ENCODE assay signal across 10 mouse cellular contexts in the genomic region with DNA sequence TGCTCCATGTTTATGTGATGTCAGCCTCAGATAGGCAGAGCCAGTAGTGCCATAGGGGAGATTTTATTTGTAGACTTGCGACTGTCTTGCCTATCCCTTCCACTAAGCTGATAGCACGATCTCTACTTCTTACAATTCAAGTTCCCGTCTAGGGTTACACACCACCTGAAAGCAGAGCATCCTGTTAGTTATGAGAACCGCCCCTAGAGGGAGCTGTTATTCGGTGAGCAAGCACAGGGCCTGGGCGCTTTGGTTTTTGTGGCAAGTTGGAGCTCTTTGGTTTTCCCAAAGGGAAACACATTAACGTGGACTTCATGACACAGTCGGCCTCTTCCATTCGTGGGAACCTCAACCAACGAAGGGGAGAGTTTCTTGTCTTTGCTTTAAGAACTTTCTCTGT. TPM values are rescaled to one million over a fixed set of nuclear protein-coding genes. Genes with fewer than 3 reads are reported as not detected.
DNase-seq lines count a peak whose midpoint lies in the region; ATAC-seq and TF ChIP-seq lines count a peak whose summit lies in the region.
"Had no signal": no experiment of that assay in that cellular context is flagged by ENCODE, and none has a peak within 500 bp of the region (broad histone marks: within the 10 kb centered on the region; RNA-seq: fewer than 3 reads in every experiment).

No protein-coding gene starts in this region.

- no peak for TF ChIP-seq POLR2A in thymus, adult 2 months (IDR thresholded peaks at IDR 0.05; ENCODE audit: control insufficient read depth, extremely low read depth, insufficient read depth, low read length, poor library complexity)

- H3K36me3 ChIP-seq in forebrain, postnatal 0 days (ENCODE audit: insufficient read depth) = peaks cover 60% of the 10 kb centered on the region
- H3K36me3 ChIP-seq in forebrain, embryonic 16.5 days (ENCODE audit: control insufficient read depth, insufficient read depth) = peaks cover 7% of the 10 kb centered on the region
- H3K36me3 ChIP-seq in thymus, adult 2 months (ENCODE audit: control insufficient read depth, insufficient read depth, low read length) = peaks cover 5% of the 10 kb centered on the region; the same call in 1 of the 2 replicates
- H3K36me3 ChIP-seq in intestine, postnatal 0 days (ENCODE audit: control insufficient read depth, insufficient read depth) = peaks cover 24% of the 10 kb centered on the region

- H3K4me2 ChIP-seq in forebrain, postnatal 0 days (ENCODE audit: low read depth) = no peak overlapping the region
- H3K4me2 ChIP-seq in forebrain, embryonic 16.5 days (ENCODE audit: low read length) = no peak overlapping the region
- H3K4me2 ChIP-seq in intestine, postnatal 0 days (replicated peaks; ENCODE audit: low read depth) = no peak overlapping the region
- H3K4me2 ChIP-seq: embryonic facial prominence, embryonic 12.5 days had no signal

- H3K9me3 ChIP-seq in forebrain, postnatal 0 days (ENCODE audit: low read length) = no peaks in the 10 kb centered on the region
- no peaks in the 10 kb centered on the region for H3K9me3 ChIP-seq in forebrain, embryonic 16.5 days (ENCODE audit: control insufficient read depth, low read length)
- H3K9me3 ChIP-seq in intestine, postnatal 0 days (ENCODE audit: control insufficient read depth) = no peaks in the 10 kb centered on the region
- H3K9me3 ChIP-seq: embryonic facial prominence, embryonic 12.5 days had no signal

- no peak overlapping the region for H3K4me3 ChIP-seq in forebrain, postnatal 0 days (ENCODE audit: low read depth, low read length)
- H3K4me3 ChIP-seq in forebrain, embryonic 16.5 days (replicated peaks; ENCODE audit: low read length) = no peak overlapping the region
- H3K4me3 ChIP-seq in thymus, adult 2 months (ENCODE audit: control insufficient read depth, insufficient read depth, low read length) = no peak overlapping the region
- H3K4me3 ChIP-seq in intestine, postnatal 0 days (ENCODE audit: low read depth, low read length) = no peak overlapping the region
- H3K4me3 ChIP-seq: embryonic facial prominence, embryonic 12.5 days had no signal

- H3K27ac ChIP-seq in forebrain, postnatal 0 days (ENCODE audit: low read depth, low read length) = no peak overlapping the region
- H3K27ac ChIP-seq in forebrain, embryonic 16.5 days (ENCODE audit: low read length) = no peak overlapping the region
- H3K27ac ChIP-seq in thymus, adult 2 months (ENCODE audit: control insufficient read depth, insufficient read depth, low read length) = no peak overlapping the region
- no peak overlapping the region for H3K27ac ChIP-seq in intestine, postnatal 0 days (ENCODE audit: low read depth, low read length)
- H3K27ac ChIP-seq: embryonic facial prominence, embryonic 12.5 days had no signal

- no peaks in the 10 kb centered on the region for H3K27me3 ChIP-seq in forebrain, postnatal 0 days (ENCODE audit: insufficient read depth, low read length)
- no peaks in the 10 kb centered on the region for H3K27me3 ChIP-seq in forebrain, embryonic 16.5 days (replicated peaks; ENCODE audit: control insufficient read depth, insufficient read depth, low read length)
- no peaks in the 10 kb centered on the region for H3K27me3 ChIP-seq in thymus, adult 2 months (ENCODE audit: control insufficient read depth, insufficient read depth, low read length)
- H3K27me3 ChIP-seq in intestine, postnatal 0 days (replicated peaks; ENCODE audit: control insufficient read depth, insufficient read depth, low read length) = no peaks in the 10 kb centered on the region
- H3K27me3 ChIP-seq: embryonic facial prominence, embryonic 12.5 days had no signal

- ATAC-seq in forebrain, postnatal 0 days = no peak
- no peak for ATAC-seq in forebrain, embryonic 16.5 days
- ATAC-seq in intestine, postnatal 0 days = 0 out of 2 replicates have a peak, but pooled peaks have one; percentile 28

- peak; percentile 38 for DNase-seq in forebrain, postnatal 0 days
- peak; percentile 56 for DNase-seq in thymus, adult 2 months
- DNase-seq in thymus, adult 18-20 months = no peak
- peak; percentile 57 for DNase-seq in c-Kit-positive CD71-positive TER-119-negative erythroid progenitor cells, embryonic 14.5 days (ENCODE audit: low read depth)
- DNase-seq in lung, postnatal 14 days = peak; percentile 79
- DNase-seq in thymus, postnatal 10 days (ENCODE audit: low spot score in 2 of 2) = peak; percentile 21 to 66

- 27% methylated on average over 10 of the region's 10 CpGs for WGBS in forebrain, postnatal 0 days
- WGBS in forebrain, embryonic 16.5 days = 32% methylated on average over 10 of the region's 10 CpGs
- 55% methylated on average over 10 of the region's 10 CpGs for WGBS in thymus, adult 2 months
- 28% methylated on average over 10 of the region's 10 CpGs for WGBS in intestine, postnatal 0 days

- peak; percentile 67 for TF ChIP-seq CTCF in forebrain, postnatal 0 days (IDR thresholded peaks at IDR 0.05; ENCODE audit: low read depth)
- no peak for TF ChIP-seq CTCF in thymus, adult 2 months (IDR thresholded peaks at IDR 0.05; ENCODE audit: borderline replicate concordance, control insufficient read depth, extremely low read depth, insufficient read depth, low read length, poor library complexity)
- peak; percentile 83 for TF ChIP-seq CTCF in intestine, postnatal 0 days (IDR thresholded peaks at IDR 0.05; ENCODE audit: low read depth)

- no peaks in the 10 kb centered on the region for H3K4me1 ChIP-seq in forebrain, postnatal 0 days (ENCODE audit: insufficient read depth)
- no peaks in the 10 kb centered on the region for H3K4me1 ChIP-seq in forebrain, embryonic 16.5 days (replicated peaks; ENCODE audit: control insufficient read depth, insufficient read depth, low read length)
- H3K4me1 ChIP-seq in thymus, adult 2 months (replicated peaks; ENCODE audit: control insufficient read depth, insufficient read depth, low read length) = no peaks in the 10 kb centered on the region
- no peaks in the 10 kb centered on the region for H3K4me1 ChIP-seq in intestine, postnatal 0 days (replicated peaks; ENCODE audit: control insufficient read depth, insufficient read depth, low read length)
- H3K4me1 ChIP-seq: embryonic facial prominence, embryonic 12.5 days had no signal

- H3K9ac ChIP-seq in forebrain, postnatal 0 days = no peak overlapping the region
- H3K9ac ChIP-seq in forebrain, embryonic 16.5 days (replicated peaks; ENCODE audit: low read depth, low read length) = no peak overlapping the region
- H3K9ac ChIP-seq in intestine, postnatal 0 days (ENCODE audit: low read depth, low read length) = no peak overlapping the region
- H3K9ac ChIP-seq: embryonic facial prominence, embryonic 12.5 days had no signal

RNA-seq across cellular contexts. Expression of gene Trp53tg5, which starts 3.3 kb away (rescaled TPM):
- not detected in 2 replicates for total RNA-seq in forebrain, postnatal 0 days (2014; rRNA removed)
- not detected in 2 replicates for polyA plus RNA-seq in forebrain, postnatal 0 days (2015; fragmentation: Nextera tagmentation; extraction: Ambion mirVana)
- polyA plus RNA-seq in forebrain, embryonic 16.5 days (2015; fragmentation: Nextera tagmentation; extraction: Ambion mirVana) = not detected in 2 replicates
- polyA plus RNA-seq in thymus, adult 2 months (2012; rRNA removed) = not detected in 2 replicates
- polyA plus RNA-seq in intestine, postnatal 0 days (2015; fragmentation: Nextera tagmentation; extraction: Ambion mirVana) = not detected in 2 replicates
- total RNA-seq: left cerebral cortex, postnatal 10 days had no signal
- polyA plus RNA-seq: embryonic facial prominence, embryonic 12.5 days had no signal

RNA-seq across cellular contexts. Expression of gene Gm20458, which starts 9.5 kb away (rescaled TPM):
- 3.6 and 10.5 TPM in 2 replicates for total RNA-seq in forebrain, postnatal 0 days (2014; rRNA removed)
- polyA plus RNA-seq in forebrain, postnatal 0 days (2015; fragmentation: Nextera tagmentation; extraction: Ambion mirVana) = 10.0 and 10.7 TPM in 2 replicates
- polyA plus RNA-seq in forebrain, embryonic 16.5 days (2015; fragmentation: Nextera tagmentation; extraction: Ambion mirVana) = 9.8 and 11.4 TPM in 2 replicates
- polyA plus RNA-seq in thymus, adult 2 months (2012; rRNA removed) = 27.8 and 35.3 TPM in 2 replicates
- 21.4 and 29.1 TPM in 2 replicates for polyA plus RNA-seq in intestine, postnatal 0 days (2015; fragmentation: Nextera tagmentation; extraction: Ambion mirVana)

RNA-seq across cellular contexts. Expression of gene Sys1, which starts 13.5 kb away (rescaled TPM):
- 88.0 and 167 TPM in 2 replicates for total RNA-seq in forebrain, postnatal 0 days (2014; rRNA removed)
- polyA plus RNA-seq in forebrain, postnatal 0 days (2015; fragmentation: Nextera tagmentation; extraction: Ambion mirVana) = 105 and 110 TPM in 2 replicates
- polyA plus RNA-seq in forebrain, embryonic 16.5 days (2015; fragmentation: Nextera tagmentation; extraction: Ambion mirVana) = 69.5 and 76.9 TPM in 2 replicates
- polyA plus RNA-seq in thymus, adult 2 months (2012; rRNA removed) = 183 and 220 TPM in 2 replicates
- 58.7 and 62.3 TPM in 2 replicates for polyA plus RNA-seq in intestine, postnatal 0 days (2015; fragmentation: Nextera tagmentation; extraction: Ambion mirVana)

RNA-seq across cellular contexts. Expression of gene Dbndd2, which starts 15.7 kb away (rescaled TPM):
- 21.7 and 23.9 TPM in 2 replicates for total RNA-seq in forebrain, postnatal 0 days (2014; rRNA removed)
- polyA plus RNA-seq in forebrain, postnatal 0 days (2015; fragmentation: Nextera tagmentation; extraction: Ambion mirVana) = 10.9 and 17.6 TPM in 2 replicates
- 5.3 and 9.2 TPM in 2 replicates for polyA plus RNA-seq in forebrain, embryonic 16.5 days (2015; fragmentation: Nextera tagmentation; extraction: Ambion mirVana)
- polyA plus RNA-seq in thymus, adult 2 months (2012; rRNA removed) = 19.6 and 24.8 TPM in 2 replicates
- 15.9 and 18.8 TPM in 2 replicates for polyA plus RNA-seq in intestine, postnatal 0 days (2015; fragmentation: Nextera tagmentation; extraction: Ambion mirVana)

RNA-seq across cellular contexts. Expression of gene Sdc4, which starts 26.6 kb away (rescaled TPM):
- total RNA-seq in forebrain, postnatal 0 days (2014; rRNA removed) = 11.8 and 14.0 TPM in 2 replicates
- polyA plus RNA-seq in forebrain, postnatal 0 days (2015; fragmentation: Nextera tagmentation; extraction: Ambion mirVana) = 8.0 and 16.5 TPM in 2 replicates
- 5.1 and 8.2 TPM in 2 replicates for polyA plus RNA-seq in forebrain, embryonic 16.5 days (2015; fragmentation: Nextera tagmentation; extraction: Ambion mirVana)
- 18.6 TPM in 2 replicates for polyA plus RNA-seq in thymus, adult 2 months (2012; rRNA removed)
- polyA plus RNA-seq in intestine, postnatal 0 days (2015; fragmentation: Nextera tagmentation; extraction: Ambion mirVana) = 92.0 and 103 TPM in 2 replicates

Comparison
In these comparisons a context has a peak if more than half of its experiments do, and no peak if none do; other contexts are left out.
1. DNase-seq: peak in forebrain, postnatal 0 days (single experiment), thymus, adult 2 months (single experiment), c-Kit-positive CD71-positive TER-119-negative erythroid progenitor cells, embryonic 14.5 days (single experiment), lung, postnatal 14 days (single experiment) and thymus, postnatal 10 days (2 of 2); none in thymus, adult 18-20 months (0 of 2).